Mouse (Mus musculus) hindbrain, postnatal 0 days (tissue): ENCODE measurements around the gene Myo15b. TPM values are rescaled to one million over a fixed set of nuclear protein-coding genes. Genes with fewer than 3 reads are reported as not detected.

Experiments
- ATAC-seq: fragments of 200-750 bp; cut with Nextera tagmentation; 2 replicates; pipeline ENCODE4 v1.8.0; 2017; ENCODE audit warnings: mild to moderate bottlenecking, moderate TSS enrichment, moderate library complexity
- DNase-seq: peaks from one replicate; pipeline ENCODE4 v3.0.0-alpha.2; 2015; ENCODE audit warnings: low spot score
- H3K27ac ChIP-seq: fragments of 300-500 bp; sonication (generic); 2 replicates; pipeline ENCODE4 v1.5.1; 2014; ENCODE audit warnings: mild to moderate bottlenecking
- H3K27me3 ChIP-seq: fragments of 300-500 bp; sonication (generic); 2 replicates; pipeline ENCODE4 v1.6.1; 2014; ENCODE audit warnings: low read length, mixed read lengths; ENCODE audit not compliant: insufficient read depth
- H3K36me3 ChIP-seq: fragments of 300-500 bp; sonication (generic); 2 replicates; pipeline ENCODE4 v1.6.1; 2014; ENCODE audit warnings: low read length, mixed read lengths; ENCODE audit not compliant: insufficient read depth
- H3K4me1 ChIP-seq: fragments of 300-500 bp; sonication (generic); 2 replicates; pipeline ENCODE4 v1.6.1; 2014; ENCODE audit warnings: antibody characterized with exemption, low read length, mixed read lengths; ENCODE audit not compliant: insufficient read depth
- H3K4me2 ChIP-seq: fragments of 300-500 bp; sonication (generic); 2 replicates; pipeline ENCODE4 v1.6.1; 2014; ENCODE audit warnings: low read depth, mild to moderate bottlenecking, low read length, moderate library complexity, mixed read lengths
- H3K4me3 ChIP-seq: fragments of 300-500 bp; sonication (generic); 2 replicates; pipeline ENCODE4 v1.5.1; 2014; ENCODE audit warnings: low read length
- H3K9ac ChIP-seq: fragments of 300-500 bp; sonication (generic); replicated peaks from 2 replicates; pipeline ENCODE4 v1.6.1; 2014; ENCODE audit warnings: mild to moderate bottlenecking, low read length, moderate library complexity, mixed read lengths
- H3K9me3 ChIP-seq: fragments of 300-500 bp; sonication (generic); 2 replicates; pipeline ENCODE4 v1.6.1; 2016; ENCODE audit warnings: low read length, mixed read lengths
- CTCF ChIP-seq: IDR thresholded peaks from 2 replicates; pipeline ENCODE4 v1.5.1; 2016; ENCODE audit warnings: antibody characterized with exemption, control low read depth, low read depth
- WGBS: fragments of 180-500 bp; shearing (Covaris S2); extraction: QIAGEN DNeasy Blood & Tissue Kit; methylation state at CpG from one replicate; pipeline ENCODE4 v1.1.7; 2014; 5-methylcytosine and 5-hydroxymethylcytosine counted together
- polyA plus RNA-seq: library from polyadenylated mRNA; unstranded; fragments of >200 nt; fragmentation: Nextera tagmentation; extraction: Ambion mirVana; gene quantifications from 2 replicates; pipeline ENCODE4 v1.2.1, GENCODE M21; 2015
- total RNA-seq: library from RNA; depleted of rRNA; stranded (reverse); fragments of >200 nt; gene quantifications from 2 replicates; pipeline ENCODE4 v1.2.3, GENCODE M21; 2014

Gene Myo15b
- total and polyA plus RNA-seq, 2 experiments from 2014 or later, result 0.20 to 0.63 TPM

- no peak overlapping the region for H3K9ac ChIP-seq
- no peaks in the 10 kb centered on the region for H3K36me3 ChIP-seq
- no peak overlapping the region for H3K4me2 ChIP-seq
- 74% methylated on average over 11 of the region's 11 CpGs for WGBS
- H3K27ac ChIP-seq, result no peak overlapping the region
- H3K9me3 ChIP-seq, result no peaks in the 10 kb centered on the region
- TF ChIP-seq CTCF, result no peak
- ATAC-seq, result no peak
- no peaks in the 10 kb centered on the region for H3K4me1 ChIP-seq
- DNase-seq, result no peak
- no peak overlapping the region for H3K4me3 ChIP-seq
- H3K27me3 ChIP-seq, result no peaks in the 10 kb centered on the region
Observed at GRCm38 (mm10) chr11:115903384-115904230, 45.4 kb downstream of the Myo15b start.

GRCm38 (mm10) chr11:115904231-115904955 lies 46.2 kb downstream of the Myo15b start:
- Histone ChIP-seq H3K9me3 (no peaks in the 10 kb centered on the region), H3K27me3 (no peaks in the 10 kb centered on the region), H3K27ac (no peak overlapping the region), H3K4me2 (no peak overlapping the region), H3K4me3 (no peak overlapping the region), H3K36me3 (no peaks in the 10 kb centered on the region), H3K4me1 (no peaks in the 10 kb centered on the region), H3K9ac (no peak overlapping the region)
- 82% methylated on average over 8 of the region's 8 CpGs for WGBS
- TF ChIP-seq CTCF, result no peak
- ATAC-seq, result no peak
- no peak for DNase-seq

- Histone ChIP-seq H3K4me1 (no peaks in the 10 kb centered on the region), H3K4me3 (no peak overlapping the region), H3K36me3 (0 out of 2 replicates have a peak, but pooled peaks cover 5% of the 10 kb centered on the region), H3K4me2 (no peak overlapping the region), H3K27me3 (no peaks in the 10 kb centered on the region), H3K9ac (0 out of 2 replicates have a peak overlapping the region, but pooled peaks have one; percentile 9), H3K27ac (no peak overlapping the region), H3K9me3 (no peaks in the 10 kb centered on the region)
- 54% methylated on average over 16 of the region's 16 CpGs for WGBS
- DNase-seq (peak; percentile 17), ATAC-seq (no peak)
- no peak for TF ChIP-seq CTCF
Observed at GRCm38 (mm10) chr11:115904956-115905790, 47.0 kb downstream of the Myo15b start.

GRCm38 (mm10) chr11:115906116-115906515 lies 47.9 kb downstream of the Myo15b start:
- no peak for ATAC-seq
- DNase-seq, result no peak
- Histone ChIP-seq H3K9me3 (no peaks in the 10 kb centered on the region), H3K27me3 (no peaks in the 10 kb centered on the region), H3K27ac (no peak overlapping the region), H3K36me3 (0 out of 2 replicates have a peak, but pooled peaks cover 5% of the 10 kb centered on the region), H3K4me1 (no peaks in the 10 kb centered on the region), H3K4me3 (no peak overlapping the region), H3K9ac (0 out of 2 replicates have a peak overlapping the region, but pooled peaks have one; percentile 9), H3K4me2 (no peak overlapping the region)
- TF ChIP-seq CTCF, result no peak
- 77% methylated on average over 3 of the region's 3 CpGs for WGBS

- Histone ChIP-seq H3K36me3 (0 out of 2 replicates have a peak, but pooled peaks cover 5% of the 10 kb centered on the region), H3K4me2 (no peak overlapping the region), H3K9ac (no peak overlapping the region), H3K9me3 (no peaks in the 10 kb centered on the region), H3K27me3 (no peaks in the 10 kb centered on the region), H3K4me1 (no peaks in the 10 kb centered on the region), H3K4me3 (no peak overlapping the region), H3K27ac (no peak overlapping the region)
- ATAC-seq (no peak), DNase-seq (no peak)
- no peak for TF ChIP-seq CTCF
- WGBS, result 89% methylated on average over 5 of the region's 5 CpGs
Observed at GRCm38 (mm10) chr11:115906521-115906920, 48.3 kb downstream of the Myo15b start.

GRCm38 (mm10) chr11:115911134-115911561 lies 52.9 kb downstream of the Myo15b start:
- peaks cover 19% of the 10 kb centered on the region for H3K36me3 ChIP-seq
- H3K27me3 ChIP-seq, result no peaks in the 10 kb centered on the region
- WGBS, result 94% methylated on average over 5 of the region's 5 CpGs

More at GRCm38 (mm10) chr11:115911134-115911561, 52.9 kb downstream of the Myo15b start:
- H3K4me3 ChIP-seq, result no peak overlapping the region
- TF ChIP-seq CTCF, result no peak
- DNase-seq (no peak), ATAC-seq (no peak)
- no peak overlapping the region for H3K9ac ChIP-seq
- no peaks in the 10 kb centered on the region for H3K4me1 ChIP-seq
- H3K9me3 ChIP-seq, result no peaks in the 10 kb centered on the region
- H3K27ac ChIP-seq, result no peak overlapping the region
- H3K4me2 ChIP-seq, result no peak overlapping the region
